Mouse (Mus musculus): Measurements from ENCODE around the gene Zfp81. TPM values are rescaled to one million over a fixed set of nuclear protein-coding genes. Genes with fewer than 3 reads are reported as not detected.
"Not testable (repeated sequence)": the region's sequence is repeated elsewhere in the genome, so short reads cannot be mapped to it uniquely, and the experiment has no call there.

Zfp81 gene
- total RNA-seq (2021): 10 to 100 TPM; 16.0 to 16.6 TPM
- long read RNA-seq, experiment 1, full-length matches to known transcripts: 1 of 1 reads
- long read RNA-seq, experiment 1, partial matches to known transcripts: 0 of 1 reads
- long read RNA-seq, experiment 1, other reads (novel, unspliced or antisense): 0 of 1 reads
- long read RNA-seq, experiment 2, full-length matches to known transcripts: 8 of 10 reads
- long read RNA-seq, experiment 2, partial matches to known transcripts: 1 of 10 reads
- long read RNA-seq, experiment 2, other reads (novel, unspliced or antisense): 1 of 10 reads

GRCm38 (mm10) chr17:33358411-33359384 is at the start of gene Zfp81:
Zfp81 (minus strand) TSS chr17:33358878.
- DNase-seq (ENCODE audit: low spot score in 2 of 2): peak; percentile 45 to 72

DNA sequence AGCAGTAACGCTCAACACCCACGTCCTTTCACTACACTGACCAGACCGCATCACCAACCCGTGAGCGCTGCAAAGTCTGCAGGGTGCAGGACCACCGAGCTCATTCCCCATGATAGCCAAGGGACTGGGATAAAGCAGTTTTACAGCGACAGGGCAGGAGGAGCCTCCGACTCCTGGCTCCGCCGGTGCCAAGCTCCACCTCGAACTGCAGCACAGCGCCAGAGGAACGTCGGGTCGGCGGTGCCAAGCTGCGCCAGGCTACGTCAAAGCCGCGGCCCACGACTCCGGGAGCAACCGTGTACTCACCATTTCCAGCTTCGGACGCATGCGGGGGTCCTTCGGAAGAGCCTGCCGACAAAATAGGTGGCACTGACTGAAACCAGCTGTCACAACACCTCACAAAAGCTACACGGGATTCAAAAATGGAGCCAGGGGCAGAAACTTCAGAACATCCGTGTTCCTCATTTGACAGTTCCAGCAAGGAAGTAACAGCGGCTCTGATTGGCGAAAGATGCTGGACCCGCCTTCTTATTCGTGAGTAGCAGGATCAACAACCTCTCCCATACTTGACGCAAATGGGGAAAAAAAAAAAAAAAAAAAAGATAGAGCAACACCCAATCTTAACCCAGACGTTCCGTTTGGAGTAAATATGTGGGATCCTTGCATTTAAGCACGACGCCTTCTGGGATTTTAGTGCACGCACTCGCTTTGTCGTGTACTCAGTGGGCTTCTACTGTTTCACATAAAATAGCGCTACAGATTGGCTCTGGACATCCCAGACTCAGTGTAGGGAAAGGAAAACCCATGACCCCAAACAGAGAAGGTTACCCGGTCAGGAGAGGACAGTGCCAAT is 35.7 kb upstream of the Zfp81 start, which contains the start of gene Zfp101:
Gene Zfp101, minus strand, starts transcription at position 460 of the 853 bp plus-strand sequence.
- peak; percentile 33 to 74 for DNase-seq (ENCODE audit: low spot score in 2 of 2)

GRCm38 (mm10) chr17:33392271-33392670 is 33.6 kb upstream of the Zfp81 start:
- no peak for DNase-seq (ENCODE audit: low spot score in 2 of 2)

- DNase-seq (ENCODE audit: low spot score in 2 of 2): no peak
Observed at GRCm38 (mm10) chr17:33385705-33386104, 27.0 kb upstream of the Zfp81 start.

DNA sequence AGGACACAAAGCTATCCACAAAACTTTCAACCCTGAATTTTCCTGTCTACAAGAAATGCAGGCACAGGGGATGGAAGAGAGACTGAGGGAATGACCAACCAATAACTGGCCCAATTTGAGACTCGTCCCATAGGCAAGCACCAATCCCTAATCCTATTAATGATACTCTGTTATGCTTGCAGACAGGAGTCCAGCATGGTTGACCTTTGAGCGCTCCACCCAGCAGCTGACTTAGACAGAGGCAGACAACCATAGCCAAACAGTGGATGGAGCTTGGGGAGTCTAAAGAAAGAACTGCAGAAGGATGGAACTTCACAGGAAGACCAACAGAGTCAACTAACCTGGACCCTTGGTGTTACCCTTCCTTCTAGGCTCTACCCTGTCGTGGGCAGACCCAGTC is 14.1 kb upstream of the Zfp81 start:
- DNase-seq (ENCODE audit: low spot score in 2 of 2): no peak

GRCm38 (mm10) chr17:33352981-33353380 is 5.7 kb downstream of the Zfp81 start:
- no peak for DNase-seq (ENCODE audit: low spot score in 2 of 2)

DNA sequence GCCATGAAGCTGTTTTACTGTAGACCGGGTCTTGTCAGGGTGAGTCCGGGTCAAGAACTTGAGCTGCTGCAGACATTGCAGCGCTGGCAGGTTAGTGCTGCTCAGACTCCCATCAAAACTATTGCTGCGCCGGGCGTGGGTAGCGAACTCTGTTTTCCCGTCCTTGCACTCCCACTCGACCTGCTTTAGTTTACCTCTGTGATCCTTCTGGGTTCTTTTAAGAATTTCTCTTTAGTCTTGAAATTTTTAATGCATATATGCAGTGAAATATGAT is 68.9 kb downstream of the Zfp81 start:
- not testable (repeated sequence) for DNase-seq (ENCODE audit: low spot score in 2 of 2)

DNA sequence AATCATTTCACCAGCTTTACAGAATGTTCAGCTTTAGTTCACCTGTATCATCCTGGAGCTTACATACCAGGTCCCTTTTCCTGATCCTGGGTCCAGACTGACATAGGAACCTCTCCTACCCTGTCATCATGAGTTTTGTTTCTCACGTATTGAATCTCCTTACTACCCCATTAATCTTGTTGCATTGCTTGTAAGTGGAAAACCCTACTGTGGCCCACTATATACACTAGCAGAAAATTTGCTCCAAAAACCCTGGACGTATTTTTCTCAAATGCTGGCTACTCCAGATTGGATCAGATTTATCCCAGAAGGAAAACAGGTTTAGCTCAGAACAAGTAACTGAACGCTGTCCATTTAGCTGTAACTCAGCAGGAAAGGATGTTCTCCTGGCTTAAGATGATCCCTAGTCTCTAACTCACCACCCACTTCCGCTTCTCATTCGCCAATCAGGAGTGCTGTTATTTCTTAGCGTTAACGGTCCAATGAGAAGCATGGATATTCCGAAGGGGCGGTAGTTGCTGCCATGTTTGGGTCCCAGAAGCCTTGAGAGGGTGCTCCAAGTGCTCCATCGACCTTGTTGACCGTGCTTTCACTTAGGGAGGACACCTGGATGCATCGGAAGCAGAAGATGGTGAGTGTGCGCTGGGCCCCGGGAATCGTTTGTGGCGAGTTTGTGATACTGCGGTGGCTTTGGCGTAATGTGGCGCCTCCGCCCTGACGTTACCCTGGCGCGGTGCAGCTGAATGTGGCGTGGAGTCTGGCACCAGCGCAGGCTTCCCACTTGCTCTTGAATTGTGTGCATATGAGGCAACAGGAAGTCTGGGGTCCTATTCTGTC is 69.4 kb downstream of the Zfp81 start, which contains the start of gene Zfp955b:
Gene Zfp955b, plus strand, starts transcription at position 506 of the 837 bp plus-strand sequence.
- not testable (repeated sequence) for DNase-seq (ENCODE audit: low spot score in 2 of 2)

Other genes starting within 250 kb of the Zfp81 start
- gene Morc2b, start 219.2 kb downstream of the Zfp81 start, total RNA-seq (2021): not detected
- not detected for gene Olfr55, start 190.4 kb downstream of the Zfp81 start, total RNA-seq (2021)
- gene Olfr239, start 167.6 kb downstream of the Zfp81 start, total RNA-seq (2021): not detected
- gene Olfr1564, start 137.2 kb downstream of the Zfp81 start, total RNA-seq (2021): not detected
- 10 to 100 TPM; 13.1 to 15.6 TPM for gene Zfp955a, start 103.7 kb downstream of the Zfp81 start, total RNA-seq (2021)
- gene Olfr63, start 94.2 kb downstream of the Zfp81 start, total RNA-seq (2021): under 1 TPM in 1 of 2 experiments, not detected in 1; 0.03 TPM
- gene Zfp955b, start 69.3 kb downstream of the Zfp81 start, total RNA-seq (2021): 10 to 100 TPM; 16.5 to 17.4 TPM
- 10 to 100 TPM; 17.0 to 18.0 TPM for gene Zfp101, start 35.8 kb upstream of the Zfp81 start, total RNA-seq (2021)
- gene Actl9, start 74.0 kb upstream of the Zfp81 start, total RNA-seq (2021): not detected
- 10 to 100 TPM; 66.4 to 80.9 TPM for gene Adamts10, start 165.3 kb upstream of the Zfp81 start, total RNA-seq (2021)
- gene Myo1f, start 196.8 kb upstream of the Zfp81 start, total RNA-seq (2021): 1 to 10 TPM; 3.0 to 3.6 TPM